Mouse (Mus musculus): ENCODE measurements around the gene Mgst1.

DNA sequence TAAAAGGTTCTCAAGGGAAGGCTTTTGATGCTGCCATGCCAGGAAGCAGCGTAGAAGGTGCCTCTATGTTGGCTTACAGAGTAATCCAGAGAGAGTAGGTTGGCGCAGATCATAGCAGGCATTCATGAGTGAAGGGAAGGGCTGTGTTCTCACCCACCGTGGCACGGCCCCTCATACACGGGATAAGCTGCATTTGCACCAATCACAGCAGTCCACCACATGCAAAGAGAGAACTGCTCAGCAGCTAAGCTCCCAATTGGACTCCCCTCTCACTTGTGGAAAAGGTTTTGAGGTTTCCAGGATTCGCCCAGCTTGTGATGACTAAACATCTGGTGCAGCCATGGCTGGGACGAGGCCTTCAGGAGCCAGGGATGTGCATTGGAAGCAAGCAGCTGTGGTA lies 2.5 kb downstream of the Mgst1 start:
- no peak for TF ChIP-seq CTCF (IDR thresholded peaks at IDR 0.05; ENCODE audit: extremely low read depth, insufficient read depth, low read length)
- no peak for TF ChIP-seq POLR2A (IDR thresholded peaks at IDR 0.05; ENCODE audit: extremely low read depth, insufficient read depth, low read length)

All from cortical plate, adult 2 months (tissue).